Mouse (Mus musculus): Measurements from ENCODE around the gene Ddx46.
A peak's percentile ranks its signal among the peaks of the same experiment; 100 is the strongest.

The Ddx46 gene

DNA sequence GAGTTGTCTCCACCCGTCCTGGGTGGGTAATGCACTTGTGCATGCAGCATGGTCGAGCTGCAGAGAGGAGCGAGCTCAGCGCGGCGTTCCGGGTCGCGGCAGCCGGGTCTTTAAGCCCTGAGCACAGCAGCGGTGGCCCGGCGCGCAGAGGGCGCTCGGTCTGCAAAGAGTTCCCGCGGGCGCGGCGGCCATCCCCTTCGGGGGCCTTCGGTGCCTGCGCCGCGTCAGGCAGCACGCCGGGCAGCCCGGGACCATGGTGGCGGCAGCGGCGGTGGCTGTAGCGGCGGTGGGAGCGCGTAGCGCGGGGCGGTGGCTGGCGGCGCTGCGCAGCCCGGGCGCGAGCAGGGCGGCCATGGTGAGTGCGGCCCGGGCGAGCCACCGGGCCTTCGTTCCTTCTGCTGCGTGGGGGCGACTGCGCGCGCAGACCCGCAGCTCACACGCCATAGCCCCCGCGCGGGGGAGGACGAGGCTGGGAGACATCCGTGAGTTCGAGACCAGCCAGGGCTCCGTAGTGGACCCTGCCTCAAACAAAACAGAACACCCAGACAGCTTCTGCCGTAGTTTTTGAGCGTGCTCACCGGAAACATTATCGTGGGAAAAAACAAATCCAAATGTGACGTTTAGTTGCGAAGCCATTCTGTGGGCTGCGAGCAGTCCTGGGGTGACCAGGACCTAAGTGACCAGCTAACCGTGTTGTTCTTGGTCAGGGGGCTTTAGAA, 92.5 kb downstream of the Ddx46 start, which contains the start of gene Pcbd2:
Pcbd2 (plus strand) TSS at position 249 of the 719 bp plus-strand sequence.
- peak; percentile 88 to 93 for DNase-seq

DNA sequence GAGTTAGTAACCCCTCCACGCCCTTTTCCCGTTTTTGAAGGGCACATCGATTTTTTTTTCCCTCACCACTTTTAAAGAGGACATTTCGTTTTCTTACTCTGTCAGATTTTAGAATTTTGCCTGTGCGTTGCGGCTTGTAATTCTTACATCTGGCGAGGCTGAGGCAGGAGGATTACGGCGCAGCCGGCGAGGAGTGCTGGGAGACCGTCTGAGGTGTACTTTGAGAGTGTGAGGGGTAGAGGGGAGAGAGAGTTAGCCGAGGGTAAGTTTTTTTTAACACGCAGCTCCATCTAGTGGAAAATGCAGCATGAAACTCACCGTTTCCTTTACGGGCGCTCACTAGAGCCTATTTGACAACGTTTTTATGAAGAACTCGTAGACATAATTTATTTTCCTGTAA, 93.0 kb downstream of the Ddx46 start:
- DNase-seq = peak; percentile 69 to 78

- DNase-seq = no peak
These were observed 95.9 kb downstream of the Ddx46 start for GRCm38 (mm10) chr13:55730716-55731115.

All from thymus, postnatal 36 days (tissue).